Mouse (Mus musculus): Measurements from ENCODE around the gene Kcnj9. TPM values are rescaled to one million over a fixed set of nuclear protein-coding genes. Genes with fewer than 3 reads are reported as not detected.

Gene Kcnj9
- polyA plus RNA-seq, 1 experiment from 2014 or later: 0.04 TPM

- Histone ChIP-seq H3K4me1 (peaks cover 42% of the 10 kb centered on the region), H3K9me3 (no peaks in the 10 kb centered on the region), H3K27ac (peak overlapping the region; percentile 94), H3K36me3 (no peaks in the 10 kb centered on the region), H3K4me3 (peak overlapping the region; percentile 35), H3K9ac (peak overlapping the region; percentile 55), H3K27me3 (no peaks in the 10 kb centered on the region), H3K4me2 (peak overlapping the region; percentile 84)
- ATAC-seq (ENCODE audit: borderline replicate concordance, extremely low read depth, low FRiP score, low TSS enrichment): peak; percentile 69
- WGBS: 2% methylated on average over 14 of the region's 14 CpGs
Observed at GRCm38 (mm10) chr1:172309699-172310398, 19.3 kb downstream of the Kcnj9 start.

- H3K27me3 ChIP-seq: no peaks in the 10 kb centered on the region
- no peaks in the 10 kb centered on the region for H3K9me3 ChIP-seq
- 83% methylated on average over 1 of the region's 1 CpGs for WGBS
- ATAC-seq (ENCODE audit: borderline replicate concordance, extremely low read depth, low FRiP score, low TSS enrichment): no peak
- H3K4me2 ChIP-seq: no peak overlapping the region
- H3K36me3 ChIP-seq: no peaks in the 10 kb centered on the region
- H3K4me3 ChIP-seq: no peak overlapping the region
- H3K9ac ChIP-seq: no peak overlapping the region
- H3K4me1 ChIP-seq: peaks cover 42% of the 10 kb centered on the region
- peak overlapping the region; percentile 80 for H3K27ac ChIP-seq
Observed at GRCm38 (mm10) chr1:172308409-172308808, 20.7 kb downstream of the Kcnj9 start.

- H3K9me3 ChIP-seq: no peaks in the 10 kb centered on the region
- WGBS: 48% methylated on average over 10 of the region's 10 CpGs
- no peak overlapping the region for H3K4me3 ChIP-seq
- no peak overlapping the region for H3K9ac ChIP-seq
- H3K27me3 ChIP-seq: no peaks in the 10 kb centered on the region
- no peak for ATAC-seq (ENCODE audit: borderline replicate concordance, extremely low read depth, low FRiP score, low TSS enrichment)
- no peak overlapping the region for H3K4me2 ChIP-seq
- peaks cover 41% of the 10 kb centered on the region for H3K4me1 ChIP-seq
- H3K36me3 ChIP-seq: no peaks in the 10 kb centered on the region
- H3K27ac ChIP-seq: peak overlapping the region; percentile 80
Observed at GRCm38 (mm10) chr1:172307936-172308335, 21.2 kb downstream of the Kcnj9 start.

GRCm38 (mm10) chr1:172306885-172307284 lies 22.2 kb downstream of the Kcnj9 start:
- H3K4me2 ChIP-seq: no peak overlapping the region
- H3K4me1 ChIP-seq: peaks cover 39% of the 10 kb centered on the region
- H3K9ac ChIP-seq: no peak overlapping the region
- H3K27me3 ChIP-seq: no peaks in the 10 kb centered on the region
- no peaks in the 10 kb centered on the region for H3K9me3 ChIP-seq
- no peaks in the 10 kb centered on the region for H3K36me3 ChIP-seq
- H3K27ac ChIP-seq: peak overlapping the region; percentile 80; the same call in 1 of the 2 replicates
- no peak for ATAC-seq (ENCODE audit: borderline replicate concordance, extremely low read depth, low FRiP score, low TSS enrichment)
- 63% methylated on average over 6 of the region's 6 CpGs for WGBS
- H3K4me3 ChIP-seq: no peak overlapping the region

GRCm38 (mm10) chr1:172306196-172306595 lies 22.9 kb downstream of the Kcnj9 start:
- no peak overlapping the region for H3K9ac ChIP-seq
- ATAC-seq (ENCODE audit: borderline replicate concordance, extremely low read depth, low FRiP score, low TSS enrichment): no peak
- H3K27ac ChIP-seq: no peak overlapping the region
- H3K4me3 ChIP-seq: no peak overlapping the region
- H3K27me3 ChIP-seq: no peaks in the 10 kb centered on the region
- H3K9me3 ChIP-seq: no peaks in the 10 kb centered on the region
- no peak overlapping the region for H3K4me2 ChIP-seq
- H3K36me3 ChIP-seq: no peaks in the 10 kb centered on the region
- 57% methylated on average over 4 of the region's 4 CpGs for WGBS
- H3K4me1 ChIP-seq: peaks cover 37% of the 10 kb centered on the region

- peaks cover 32% of the 10 kb centered on the region for H3K4me1 ChIP-seq
- H3K27me3 ChIP-seq: no peaks in the 10 kb centered on the region
- H3K9ac ChIP-seq: no peak overlapping the region
- H3K27ac ChIP-seq: no peak overlapping the region
- no peak for ATAC-seq (ENCODE audit: borderline replicate concordance, extremely low read depth, low FRiP score, low TSS enrichment)
- no peaks in the 10 kb centered on the region for H3K36me3 ChIP-seq
- no peak overlapping the region for H3K4me2 ChIP-seq
- H3K9me3 ChIP-seq: no peaks in the 10 kb centered on the region
- WGBS: 74% methylated on average over 3 of the region's 3 CpGs
- H3K4me3 ChIP-seq: no peak overlapping the region
Observed at GRCm38 (mm10) chr1:172305635-172306034, 23.5 kb downstream of the Kcnj9 start.

- no peak overlapping the region for H3K9ac ChIP-seq
- WGBS: 86% methylated on average over 2 of the region's 2 CpGs
- H3K27ac ChIP-seq: no peak overlapping the region
- H3K4me1 ChIP-seq: peaks cover 27% of the 10 kb centered on the region
- no peaks in the 10 kb centered on the region for H3K27me3 ChIP-seq
- H3K9me3 ChIP-seq: no peaks in the 10 kb centered on the region
- ATAC-seq (ENCODE audit: borderline replicate concordance, extremely low read depth, low FRiP score, low TSS enrichment): no peak
- no peak overlapping the region for H3K4me2 ChIP-seq
- H3K4me3 ChIP-seq: no peak overlapping the region
- no peaks in the 10 kb centered on the region for H3K36me3 ChIP-seq
Observed at GRCm38 (mm10) chr1:172305153-172305552, 24.0 kb downstream of the Kcnj9 start.

- no peak for ATAC-seq (ENCODE audit: borderline replicate concordance, extremely low read depth, low FRiP score, low TSS enrichment)
- no peaks in the 10 kb centered on the region for H3K9me3 ChIP-seq
- no peak overlapping the region for H3K9ac ChIP-seq
- no peak overlapping the region for H3K27ac ChIP-seq
- H3K36me3 ChIP-seq: no peaks in the 10 kb centered on the region
- no peak overlapping the region for H3K4me2 ChIP-seq
- peaks cover 20% of the 10 kb centered on the region for H3K4me1 ChIP-seq
- no peak overlapping the region for H3K4me3 ChIP-seq
- no peaks in the 10 kb centered on the region for H3K27me3 ChIP-seq
- 63% methylated on average over 6 of the region's 6 CpGs for WGBS
Observed at GRCm38 (mm10) chr1:172304443-172304842, 24.7 kb downstream of the Kcnj9 start.

GRCm38 (mm10) chr1:172302851-172303250 lies 26.3 kb downstream of the Kcnj9 start:
- Histone ChIP-seq H3K27me3 (no peaks in the 10 kb centered on the region), H3K4me3 (no peak overlapping the region), H3K27ac (no peak overlapping the region), H3K9me3 (no peaks in the 10 kb centered on the region), H3K36me3 (no peaks in the 10 kb centered on the region), H3K4me1 (peaks cover 11% of the 10 kb centered on the region), H3K9ac (no peak overlapping the region), H3K4me2 (no peak overlapping the region)
- no peak for ATAC-seq (ENCODE audit: borderline replicate concordance, extremely low read depth, low FRiP score, low TSS enrichment)
- WGBS: 18% methylated on average over 6 of the region's 6 CpGs

GRCm38 (mm10) chr1:172302311-172302710 lies 26.8 kb downstream of the Kcnj9 start:
- Histone ChIP-seq H3K9me3 (no peaks in the 10 kb centered on the region), H3K4me2 (no peak overlapping the region), H3K4me3 (no peak overlapping the region), H3K4me1 (peaks cover 16% of the 10 kb centered on the region), H3K27ac (no peak overlapping the region), H3K36me3 (no peaks in the 10 kb centered on the region), H3K9ac (no peak overlapping the region), H3K27me3 (no peaks in the 10 kb centered on the region)
- no peak for ATAC-seq (ENCODE audit: borderline replicate concordance, extremely low read depth, low FRiP score, low TSS enrichment)
- 52% methylated on average over 3 of the region's 3 CpGs for WGBS

GRCm38 (mm10) chr1:172301180-172301579 lies 27.9 kb downstream of the Kcnj9 start:
- Histone ChIP-seq H3K4me2 (no peak overlapping the region), H3K27me3 (no peaks in the 10 kb centered on the region), H3K4me1 (peaks cover 24% of the 10 kb centered on the region), H3K4me3 (no peak overlapping the region), H3K9me3 (no peaks in the 10 kb centered on the region), H3K36me3 (no peaks in the 10 kb centered on the region), H3K27ac (no peak overlapping the region), H3K9ac (no peak overlapping the region)
- whole genome bisulfite sequencing: 37% methylated on average over 12 of the region's 12 CpGs
- ATAC-seq (ENCODE audit: borderline replicate concordance, extremely low read depth, low FRiP score, low TSS enrichment): no peak

GRCm38 (mm10) chr1:172300247-172300646 lies 28.9 kb downstream of the Kcnj9 start:
- Histone ChIP-seq H3K9ac (no peak overlapping the region), H3K9me3 (no peaks in the 10 kb centered on the region), H3K4me1 (peaks cover 33% of the 10 kb centered on the region), H3K36me3 (no peaks in the 10 kb centered on the region), H3K4me3 (no peak overlapping the region), H3K27ac (no peak overlapping the region), H3K4me2 (no peak overlapping the region), H3K27me3 (no peaks in the 10 kb centered on the region)
- WGBS: 69% methylated on average over 5 of the region's 5 CpGs
- no peak for ATAC-seq (ENCODE audit: borderline replicate concordance, extremely low read depth, low FRiP score, low TSS enrichment)
